Mouse (Mus musculus): Measurements from ENCODE around the gene Sptssb. TPM values are rescaled to one million over a fixed set of nuclear protein-coding genes. Genes with fewer than 3 reads are reported as not detected.

Gene Sptssb
- total and polyA plus RNA-seq, 3 experiments = not detected

DNA sequence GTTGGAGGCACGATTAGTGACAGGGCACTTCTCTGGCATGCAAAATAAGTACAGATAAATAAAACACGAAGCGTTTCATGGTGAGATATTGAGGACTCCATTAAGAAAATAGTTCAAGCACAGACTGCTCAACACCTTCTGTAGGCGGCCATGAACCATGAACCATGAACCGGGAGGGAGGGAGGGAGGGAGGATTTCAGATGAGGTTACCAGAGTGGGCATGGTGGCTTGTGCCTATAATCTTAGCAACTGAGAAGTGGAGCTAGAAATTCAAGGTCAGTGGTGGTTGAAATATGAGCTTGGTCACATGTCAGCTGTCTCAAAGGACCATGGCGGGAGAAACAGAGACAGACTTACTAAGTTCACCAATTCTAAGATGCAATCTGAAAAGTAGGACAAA, 20.3 kb downstream of the Sptssb start:
- peaks cover 0 to 5% of the 10 kb centered on the region in 2 experiments; a peak in 1 of 4 replicates for H3K4me1 ChIP-seq (ENCODE audit: control insufficient read depth in 1 of 2, insufficient read depth in 2 of 2)
- dilution Hi-C loops (cut with MboI; ENCODE audit: extremely low pct_ligation_motif_present, extremely low pct_unique_long_range_greater_than_20kb, low sequenced_read_pairs) = no loop called here

GRCm38 (mm10) chr3:69829532-69829931, 30.2 kb downstream of the Sptssb start:
- Histone ChIP-seq H3K27ac (ENCODE audit: insufficient read depth, low read depth) (no peak overlapping the region), H3K4me2 (ENCODE audit: insufficient read depth, low read depth, poor library complexity, severe bottlenecking) (no peak overlapping the region), H3K79me2 (replicated peaks; ENCODE audit: control insufficient read depth, extremely low read depth, insufficient read depth, poor library complexity, severe bottlenecking) (no peaks in the 10 kb centered on the region), H3K4me3 (replicated peaks in 1 of 3; ENCODE audit: low read depth in 2 of 3, low read length in 2 of 3, poor library complexity in 1 of 3) (no peak overlapping the region), H3K4me1 (ENCODE audit: control insufficient read depth in 1 of 2, insufficient read depth in 2 of 2) (peaks cover 6 to 13% of the 10 kb centered on the region in 2 experiments; a peak in 3 of 4 replicates), H3K9ac (ENCODE audit: insufficient read depth, low read depth) (no peak overlapping the region), H3K36me3 (replicated peaks in 1 of 2; ENCODE audit: control insufficient read depth in 1 of 2, insufficient read depth in 1 of 2, low read length in 1 of 2) (no peaks in the 10 kb centered on the region), H3K27me3 (replicated peaks) (no peaks in the 10 kb centered on the region), H3K9me3 (replicated peaks; ENCODE audit: low read length) (no peaks in the 10 kb centered on the region)
- in situ Hi-C loops (cut with MboI; ENCODE audit: low pct_ligation_motif_present, low pct_unique_long_range_greater_than_20kb, low sequenced_read_pairs) (no loop called here), dilution Hi-C loops (cut with MboI; ENCODE audit: extremely low pct_ligation_motif_present, extremely low pct_unique_long_range_greater_than_20kb, low sequenced_read_pairs) (no loop called here)
- DNase-seq (ENCODE audit: extremely low read depth) = no peak
- TF ChIP-seq EP300 (IDR thresholded peaks at IDR 0.05; ENCODE audit: low read length) = no peak
- no peak for TF ChIP-seq E2F4 (IDR thresholded peaks at IDR 0.05; ENCODE audit: insufficient replicate concordance, low read depth, low read length)
- TF ChIP-seq MAFK (IDR thresholded peaks at IDR 0.05; ENCODE audit: insufficient replicate concordance, low read length) = no peak
- no peak for TF ChIP-seq NELFE (IDR thresholded peaks at IDR 0.05; ENCODE audit: low read depth, low read length)
- no peak for TF ChIP-seq USF1 (IDR thresholded peaks at IDR 0.05; ENCODE audit: low read depth, low read length)
- no peak for TF ChIP-seq JUND (conservative IDR thresholded peaks at IDR 0.05; ENCODE audit: low read depth, low read length)
- TF ChIP-seq UBTF (IDR thresholded peaks at IDR 0.05; ENCODE audit: low read depth, low read length) = no peak

More for the DNA sequence above, 20.3 kb downstream of the Sptssb start:
- Histone ChIP-seq H3K9me3 (replicated peaks; ENCODE audit: low read length) (no peaks in the 10 kb centered on the region), H3K4me3 (replicated peaks in 1 of 3; ENCODE audit: low read depth in 2 of 3, low read length in 2 of 3, poor library complexity in 1 of 3) (no peak overlapping the region), H3K9ac (ENCODE audit: insufficient read depth, low read depth) (no peak overlapping the region), H3K27me3 (replicated peaks) (no peaks in the 10 kb centered on the region), H3K27ac (ENCODE audit: insufficient read depth, low read depth) (no peak overlapping the region), H3K4me2 (ENCODE audit: insufficient read depth, low read depth, poor library complexity, severe bottlenecking) (no peak overlapping the region), H3K36me3 (replicated peaks in 1 of 2; ENCODE audit: control insufficient read depth in 1 of 2, insufficient read depth in 1 of 2, low read length in 1 of 2) (no peaks in the 10 kb centered on the region), H3K79me2 (replicated peaks; ENCODE audit: control insufficient read depth, extremely low read depth, insufficient read depth, poor library complexity, severe bottlenecking) (no peaks in the 10 kb centered on the region)
- TF ChIP-seq RCOR1 (conservative IDR thresholded peaks at IDR 0.05; ENCODE audit: low read depth, low read length) (no peak), CHD2 (IDR thresholded peaks at IDR 0.05; ENCODE audit: low read length) (no peak), E2F4 (IDR thresholded peaks at IDR 0.05; ENCODE audit: insufficient replicate concordance, low read depth, low read length) (no peak), ZNF384 (IDR thresholded peaks at IDR 0.05; ENCODE audit: low read depth, low read length) (no peak), NELFE (IDR thresholded peaks at IDR 0.05; ENCODE audit: low read depth, low read length) (no peak), USF1 (IDR thresholded peaks at IDR 0.05; ENCODE audit: low read depth, low read length) (no peak), POLR2AphosphoS2 (IDR thresholded peaks at IDR 0.05; ENCODE audit: low read depth, low read length) (no peak), MAZ (IDR thresholded peaks at IDR 0.05; ENCODE audit: low read depth, low read length) (no peak), ZC3H11A (IDR thresholded peaks at IDR 0.05; ENCODE audit: low read depth, low read length) (no peak), SMC3 (IDR thresholded peaks at IDR 0.05; ENCODE audit: low read depth, low read length) (no peak), UBTF (IDR thresholded peaks at IDR 0.05; ENCODE audit: low read depth, low read length) (no peak), SIN3A (IDR thresholded peaks at IDR 0.05; ENCODE audit: low read length) (no peak), RAD21 (IDR thresholded peaks at IDR 0.05; ENCODE audit: low read depth, low read length) (no peak), ELF1 (IDR thresholded peaks at IDR 0.05; ENCODE audit: low read depth, low read length) (no peak), MAFK (IDR thresholded peaks at IDR 0.05; ENCODE audit: insufficient replicate concordance, low read length) (no peak), MXI1 (IDR thresholded peaks at IDR 0.05; ENCODE audit: low read depth, low read length) (no peak), ZMIZ1 (IDR thresholded peaks at IDR 0.05; ENCODE audit: low read depth, low read length) (no peak), ZKSCAN1 (IDR thresholded peaks at IDR 0.05; ENCODE audit: borderline replicate concordance, low read depth, low read length) (no peak), USF2 (conservative IDR thresholded peaks at IDR 0.05; ENCODE audit: low read depth, low read length) (no peak)
- no peak for DNase-seq (ENCODE audit: extremely low read depth)
- in situ Hi-C loops (cut with MboI; ENCODE audit: low pct_ligation_motif_present, low pct_unique_long_range_greater_than_20kb, low sequenced_read_pairs) = no loop called here

Measured in CH12.LX (cell line).